Mouse (Mus musculus): ENCODE results near the gene Grik4.
"Not testable (repeated sequence)": the region's sequence is repeated elsewhere in the genome, so short reads cannot be mapped to it uniquely, and the experiment has no call there.

Grik4 gene

DNA sequence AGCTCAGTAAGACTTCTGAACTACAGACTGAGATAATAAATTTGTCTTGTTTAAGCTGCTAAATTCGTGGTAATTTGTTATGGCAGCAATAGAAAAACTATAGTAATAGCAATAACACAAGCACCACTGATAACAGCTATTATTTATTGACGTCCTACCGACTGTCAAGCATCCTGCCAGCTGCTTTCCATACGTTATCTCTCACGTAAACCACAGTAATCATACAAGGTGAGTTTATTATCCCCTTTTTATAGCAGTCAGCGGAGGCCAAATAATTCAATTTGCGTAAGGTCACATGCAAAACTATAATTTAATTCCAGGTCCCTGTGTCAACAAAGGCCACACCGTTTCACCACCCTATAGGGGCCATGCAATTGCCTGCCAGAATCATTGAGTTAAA is 147.0 kb downstream of the Grik4 start:
- no peak for DNase-seq (ENCODE audit: low read depth, low spot score)

- no peak for DNase-seq (ENCODE audit: low read depth, low spot score)
Observed at GRCm38 (mm10) chr9:42795881-42796280, 148.4 kb downstream of the Grik4 start.

GRCm38 (mm10) chr9:42794006-42794405 is 150.3 kb downstream of the Grik4 start:
- DNase-seq (ENCODE audit: low read depth, low spot score), result no peak

DNA sequence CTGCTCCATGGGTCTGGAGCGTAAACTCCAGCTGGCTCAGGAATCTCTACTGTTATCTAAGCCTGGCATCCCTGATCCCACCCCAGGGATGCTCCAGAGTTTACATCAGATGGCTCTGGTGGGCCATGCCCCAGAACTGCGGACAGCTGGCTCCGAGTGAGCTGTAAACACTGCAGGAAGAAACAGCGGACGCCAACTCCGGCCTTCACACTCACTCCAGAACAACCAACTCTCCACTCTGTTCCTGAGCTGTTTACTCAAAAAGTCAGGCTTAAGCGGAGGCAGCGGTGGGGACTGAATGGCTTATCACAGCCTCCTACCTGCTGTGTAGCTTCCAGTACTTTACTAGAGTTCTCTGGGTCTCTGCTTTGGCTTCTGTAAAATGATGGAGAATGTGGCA is 150.7 kb downstream of the Grik4 start:
- DNase-seq (ENCODE audit: low read depth, low spot score), result no peak

- no peak for DNase-seq (ENCODE audit: low read depth, low spot score)
Observed at GRCm38 (mm10) chr9:42792381-42792780, 151.9 kb downstream of the Grik4 start.

DNA sequence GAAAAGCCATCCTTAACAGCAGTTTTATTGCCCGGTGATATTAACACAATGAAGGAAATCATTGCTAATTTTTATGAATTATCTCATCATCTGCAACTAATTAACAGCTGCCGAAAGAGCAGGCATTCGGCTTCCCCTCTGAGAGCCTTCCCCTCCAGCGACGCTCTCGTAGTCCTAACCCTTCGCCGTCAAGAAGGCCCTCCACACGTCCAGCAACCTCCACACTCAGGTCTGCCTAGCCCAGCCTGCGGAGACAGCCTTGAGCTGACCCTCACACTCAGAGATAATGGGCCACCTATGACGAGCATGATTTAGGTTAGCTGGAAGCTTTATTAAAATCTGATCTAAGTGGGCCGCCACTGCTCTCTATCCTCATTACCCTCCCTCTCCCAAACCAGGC is 152.5 kb downstream of the Grik4 start:
- DNase-seq (ENCODE audit: low read depth, low spot score), result no peak

GRCm38 (mm10) chr9:42791346-42791745 is 152.9 kb downstream of the Grik4 start:
- DNase-seq (ENCODE audit: low read depth, low spot score), result no peak

GRCm38 (mm10) chr9:42788471-42788870 is 155.8 kb downstream of the Grik4 start:
- DNase-seq (ENCODE audit: low read depth, low spot score), result peak; percentile 63

DNA sequence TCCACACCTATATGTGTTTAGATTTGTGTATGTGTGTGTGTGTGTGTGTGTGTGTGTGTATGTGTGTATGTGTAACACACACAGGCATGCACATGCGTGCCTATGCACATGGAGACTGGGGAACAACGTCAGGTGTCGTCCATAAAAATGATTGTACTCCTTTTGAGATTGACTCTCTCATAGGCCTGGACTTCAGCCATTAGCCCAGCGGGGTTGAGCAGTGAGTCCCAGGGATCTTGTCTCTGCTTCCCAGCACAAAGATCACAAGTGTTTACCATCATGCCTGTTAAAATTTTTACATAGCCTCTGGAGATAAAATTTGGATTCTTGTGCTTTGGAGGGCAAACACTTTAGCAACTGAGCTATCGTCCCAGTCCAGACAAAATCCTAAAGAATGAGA is 157.4 kb downstream of the Grik4 start:
- no peak for DNase-seq (ENCODE audit: low read depth, low spot score)

DNA sequence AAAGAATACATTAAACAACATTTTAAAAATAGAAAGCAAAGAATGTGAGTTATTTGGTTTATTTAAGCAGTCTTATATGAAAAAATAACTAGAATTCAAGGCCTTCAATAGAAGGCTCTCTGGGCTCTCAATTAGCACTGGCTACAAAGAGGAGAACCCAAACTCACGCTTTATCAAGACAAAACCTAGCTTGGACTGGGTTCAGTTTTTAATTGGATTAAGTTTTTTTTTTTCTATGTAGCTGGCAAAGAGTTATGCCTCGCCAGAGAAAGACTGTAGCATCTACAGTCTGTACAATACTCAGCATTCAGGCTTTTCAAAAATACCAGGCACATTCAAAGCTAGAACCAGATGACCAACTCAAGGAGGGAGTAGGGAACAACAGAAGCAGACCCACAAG is 158.0 kb downstream of the Grik4 start:
- no peak for DNase-seq (ENCODE audit: low read depth, low spot score)

GRCm38 (mm10) chr9:42785173-42785830 is 159.0 kb downstream of the Grik4 start:
- no peak for DNase-seq (ENCODE audit: low read depth, low spot score)

- DNase-seq (ENCODE audit: low read depth, low spot score), result no peak
Observed at GRCm38 (mm10) chr9:42783248-42783903, 160.9 kb downstream of the Grik4 start.

- not testable (repeated sequence) for DNase-seq (ENCODE audit: low read depth, low spot score)
Observed at GRCm38 (mm10) chr9:42778471-42779263, 165.6 kb downstream of the Grik4 start.

- DNase-seq (ENCODE audit: low read depth, low spot score), result no peak
Observed at GRCm38 (mm10) chr9:42777913-42778312, 166.4 kb downstream of the Grik4 start.

GRCm38 (mm10) chr9:42776804-42777203 is 167.5 kb downstream of the Grik4 start:
- DNase-seq (ENCODE audit: low read depth, low spot score), result no peak

GRCm38 (mm10) chr9:42764823-42765560 is 179.3 kb downstream of the Grik4 start:
- peak; percentile 53 for DNase-seq (ENCODE audit: low read depth, low spot score)

GRCm38 (mm10) chr9:42758682-42759205 is 185.5 kb downstream of the Grik4 start:
- DNase-seq (ENCODE audit: low read depth, low spot score), result no peak

GRCm38 (mm10) chr9:42757012-42757640 is 187.2 kb downstream of the Grik4 start:
- DNase-seq (ENCODE audit: low read depth, low spot score), result no peak

DNA sequence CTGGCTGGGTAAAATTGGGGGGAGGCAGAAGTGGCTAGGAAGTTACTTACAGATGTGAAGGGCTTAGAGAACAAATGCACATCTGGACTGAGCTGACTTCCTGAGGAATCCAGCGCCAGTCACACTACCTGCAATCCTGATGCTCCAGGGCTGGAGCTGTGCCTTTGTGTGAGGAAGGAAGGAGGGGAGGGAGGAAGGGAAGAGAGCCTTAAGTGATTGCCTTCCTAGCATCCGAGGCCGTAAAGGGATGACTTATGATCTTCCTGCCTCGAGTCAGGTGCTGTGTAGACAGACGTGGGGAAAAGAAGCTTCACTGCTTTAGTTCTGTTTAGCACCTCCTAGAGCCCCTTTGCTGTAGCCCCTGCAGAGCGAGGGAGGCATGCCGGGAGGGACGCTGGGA is 189.6 kb downstream of the Grik4 start:
- DNase-seq (ENCODE audit: low read depth, low spot score), result no peak

DNA sequence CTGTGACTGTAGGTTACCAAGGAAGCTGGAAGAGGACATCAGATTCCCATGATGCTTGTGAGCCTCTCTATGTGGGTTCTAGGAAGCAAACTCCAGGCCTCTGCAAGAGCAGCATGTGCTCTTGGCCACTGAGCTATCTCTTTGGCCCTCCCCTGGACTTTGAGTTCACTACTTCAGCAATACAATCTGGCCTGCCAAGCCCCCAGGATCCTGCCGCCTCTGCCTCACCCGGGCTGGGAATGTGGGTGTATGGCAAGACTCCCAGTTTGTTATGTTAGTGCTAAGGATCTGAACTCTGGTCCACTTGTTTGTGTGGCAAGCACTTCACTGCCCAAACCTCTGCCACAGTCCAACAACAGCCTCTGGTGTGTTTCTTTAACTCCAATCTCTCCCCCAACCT is 193.1 kb downstream of the Grik4 start:
- no peak for DNase-seq (ENCODE audit: low read depth, low spot score)

DNA sequence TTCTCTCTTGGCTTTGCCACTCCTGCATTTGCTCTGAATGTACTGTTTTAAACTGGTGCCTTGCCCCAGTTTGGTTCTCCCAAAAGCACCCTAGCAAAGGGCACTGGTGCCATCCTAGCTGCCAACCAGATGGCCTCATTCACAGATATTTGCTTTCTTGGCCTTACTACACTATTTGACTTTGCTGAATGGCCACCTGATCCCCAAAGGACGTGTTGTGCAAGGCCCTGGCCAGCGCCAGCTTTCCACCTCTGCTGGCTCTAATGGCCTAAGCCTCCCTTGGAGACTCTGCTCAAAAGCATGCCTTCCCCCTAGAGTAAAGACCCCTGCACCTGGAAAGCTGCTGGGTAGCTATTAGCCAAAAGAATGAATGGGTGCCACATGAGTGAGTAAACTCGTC is 194.1 kb downstream of the Grik4 start:
- no peak for DNase-seq (ENCODE audit: low read depth, low spot score)

Data from mesoderm, embryonic 11.5 days (tissue).